Comparison of ENCODE assay signal across 8 mouse cellular contexts in genomic region chr3:35753825-35754767, GRCm38 (mm10). TPM values are rescaled to one million over a fixed set of nuclear protein-coding genes. Genes with fewer than 3 reads are reported as not detected.
DNase-seq lines count a peak whose midpoint lies in the region; ATAC-seq and TF ChIP-seq lines count a peak whose summit lies in the region.

TSS of gene Atp11b (plus strand) at chr3:35754106.

- peaks cover 3% of the 10 kb centered on the region for H3K4me1 ChIP-seq in bone marrow, adult 2 months (ENCODE audit: control insufficient read depth, insufficient read depth, low read length)
- no peaks in the 10 kb centered on the region for H3K4me1 ChIP-seq in embryonic facial prominence, embryonic 15.5 days
- no peaks in the 10 kb centered on the region; the same call in 1 of the 2 replicates for H3K4me1 ChIP-seq in kidney, embryonic 14.5 days (ENCODE audit: control insufficient read depth, insufficient read depth, low read length)
- H3K4me1 ChIP-seq in liver, adult 2 months (ENCODE audit: control insufficient read depth, insufficient read depth, low read length), result peaks cover 7% of the 10 kb centered on the region

- no peaks in the 10 kb centered on the region for H3K9me3 ChIP-seq in embryonic facial prominence, embryonic 15.5 days (replicated peaks)
- no peaks in the 10 kb centered on the region for H3K9me3 ChIP-seq in kidney, embryonic 14.5 days (ENCODE audit: control insufficient read depth, low read length)

- ATAC-seq in embryonic facial prominence, embryonic 15.5 days (ENCODE audit: insufficient number of reproducible peaks, low FRiP score, low TSS enrichment, low read depth), result peak; percentile 96
- ATAC-seq in kidney, embryonic 14.5 days (ENCODE audit: low FRiP score, low TSS enrichment), result peak; percentile 96

- H3K4me2 ChIP-seq in embryonic facial prominence, embryonic 15.5 days (replicated peaks), result peak within 1 kb of the TSS; percentile 48
- H3K4me2 ChIP-seq in kidney, embryonic 14.5 days (replicated peaks; ENCODE audit: low read depth, low read length), result peak within 1 kb of the TSS; percentile 56
- peak within 1 kb of the TSS; percentile 83 for H3K4me2 ChIP-seq in myocyte (ENCODE audit: low read depth)

- TF ChIP-seq POLR2A in bone marrow, adult 2 months (IDR thresholded peaks at IDR 0.05; ENCODE audit: borderline replicate concordance, control insufficient read depth, low read depth, low read length), result peak; percentile 91
- peak; percentile 92 for TF ChIP-seq POLR2A in liver, adult 2 months (IDR thresholded peaks at IDR 0.05; ENCODE audit: extremely low read depth, insufficient read depth, low read length)
- peak; percentile 87 for TF ChIP-seq POLR2A in myocyte (IDR thresholded peaks at IDR 0.05; ENCODE audit: insufficient read length, low read depth)

- H3K27ac ChIP-seq in bone marrow, adult 2 months (ENCODE audit: control insufficient read depth, insufficient read depth, low read depth, low read length, poor library complexity), result peak within 1 kb of the TSS; percentile 99
- H3K27ac ChIP-seq in embryonic facial prominence, embryonic 15.5 days (replicated peaks), result peak within 1 kb of the TSS; percentile 93
- H3K27ac ChIP-seq in kidney, embryonic 14.5 days (ENCODE audit: low read depth, low read length), result peak within 1 kb of the TSS; percentile 94
- H3K27ac ChIP-seq in liver, adult 2 months (replicated peaks; ENCODE audit: insufficient read depth, low read depth, low read length), result peak within 1 kb of the TSS; percentile 86

- no peaks in the 10 kb centered on the region for H3K27me3 ChIP-seq in embryonic facial prominence, embryonic 15.5 days
- H3K27me3 ChIP-seq in kidney, embryonic 14.5 days (ENCODE audit: control insufficient read depth, insufficient read depth, low read length), result no peaks in the 10 kb centered on the region
- H3K27me3 ChIP-seq in liver, adult 2 months (ENCODE audit: control insufficient read depth, insufficient read depth, low read length), result no peaks in the 10 kb centered on the region
- H3K27me3 ChIP-seq in myocyte (ENCODE audit: control insufficient read depth, insufficient read depth, insufficient read length), result no peaks in the 10 kb centered on the region
- no peaks in the 10 kb centered on the region for H3K27me3 ChIP-seq in splenic B cell, adult 2 months (ENCODE audit: control insufficient read depth, insufficient read depth, low read length, poor library complexity, severe bottlenecking)

- TF ChIP-seq CTCF in bone marrow, adult 2 months (IDR thresholded peaks at IDR 0.05; ENCODE audit: control insufficient read depth, insufficient read depth, low read length), result no peak
- TF ChIP-seq CTCF in liver, adult 2 months (IDR thresholded peaks at IDR 0.05; ENCODE audit: low read depth, low read length), result no peak

- peak within 1 kb of the TSS; percentile 74 for H3K4me3 ChIP-seq in bone marrow, adult 2 months (replicated peaks; ENCODE audit: control insufficient read depth, low read depth, low read length)
- H3K4me3 ChIP-seq in embryonic facial prominence, embryonic 15.5 days (replicated peaks), result peak within 1 kb of the TSS; percentile 94
- H3K4me3 ChIP-seq in kidney, embryonic 14.5 days (ENCODE audit: low read length), result peak within 1 kb of the TSS; percentile 87
- peak within 1 kb of the TSS; percentile 84 for H3K4me3 ChIP-seq in liver, adult 2 months (ENCODE audit: insufficient read depth, low read depth, low read length)
- H3K4me3 ChIP-seq in myocyte, result peak within 1 kb of the TSS; percentile 51

- H3K36me3 ChIP-seq in embryonic facial prominence, embryonic 15.5 days, result no peaks in the 10 kb centered on the region
- H3K36me3 ChIP-seq in kidney, embryonic 14.5 days (ENCODE audit: control insufficient read depth, insufficient read depth, low read length), result no peaks in the 10 kb centered on the region
- no peaks in the 10 kb centered on the region for H3K36me3 ChIP-seq in liver, adult 2 months (ENCODE audit: control insufficient read depth, insufficient read depth, low read length)
- no peaks in the 10 kb centered on the region for H3K36me3 ChIP-seq in myocyte (ENCODE audit: control insufficient read depth, insufficient read depth)
- H3K36me3 ChIP-seq in splenic B cell, adult 2 months (ENCODE audit: control insufficient read depth, insufficient read depth, low read length, poor library complexity, severe bottlenecking), result no peaks in the 10 kb centered on the region

- H3K79me2 ChIP-seq in liver, adult 2 months (ENCODE audit: control insufficient read depth, insufficient read depth, low read length), result peaks cover 9% of the 10 kb centered on the region; the same call in 1 of the 2 replicates
- peaks cover 30% of the 10 kb centered on the region for H3K79me2 ChIP-seq in myocyte (ENCODE audit: control insufficient read depth, insufficient read depth)

- peak within 1 kb of the TSS; percentile 91 for H3K9ac ChIP-seq in embryonic facial prominence, embryonic 15.5 days
- peak within 1 kb of the TSS; percentile 85 for H3K9ac ChIP-seq in kidney, embryonic 14.5 days (ENCODE audit: low read depth, low read length)
- peak within 1 kb of the TSS; percentile 95 for H3K9ac ChIP-seq in liver, adult 2 months (ENCODE audit: low read depth, low read length)

- WGBS in bone marrow, adult 2 months, result under 1% methylated on average over 95 of the region's 114 CpGs
- WGBS in embryonic facial prominence, embryonic 15.5 days, result 4% methylated on average over 85 of the region's 114 CpGs
- 1% methylated on average over 88 of the region's 114 CpGs for WGBS in kidney, embryonic 14.5 days
- 1% methylated on average over 109 of the region's 114 CpGs for WGBS in liver, adult 2 months

- peak; percentile 95 for DNase-seq in A20 (ENCODE audit: low read depth, low spot score)
- DNase-seq in heart, adult 9 months (ENCODE audit: low spot score in 2 of 2), result peak; percentile 61 to 66
- peak; percentile 72 for DNase-seq in liver, adult 2 months (ENCODE audit: extremely low read depth, low read depth, low spot score)
- peak; percentile 94 for DNase-seq in splenic B cell, adult 2 months (ENCODE audit: low read depth, low spot score)

- H3ac ChIP-seq in myocyte (ENCODE audit: control insufficient read depth, insufficient read length), result peak within 1 kb of the TSS; percentile 28

TF ChIP-seq in myocyte, 11 proteins besides CTCF, POLR2A, EP300 and RAD21:
- no peak for TF ChIP-seq USF1 (IDR thresholded peaks at IDR 0.05; ENCODE audit: low read depth)
- TF ChIP-seq CEBPB (IDR thresholded peaks at IDR 0.05; ENCODE audit: insufficient read depth, poor library complexity, severe bottlenecking), result no peak
- no peak for TF ChIP-seq TCF3 (IDR thresholded peaks at IDR 0.05; ENCODE audit: insufficient read length, low read depth)
- TF ChIP-seq REST (IDR thresholded peaks at IDR 0.05; ENCODE audit: insufficient read depth, insufficient read length), result no peak
- TF ChIP-seq MYOG (IDR thresholded peaks at IDR 0.05; ENCODE audit: control insufficient read depth in 1 of 3, insufficient read depth in 1 of 3, insufficient read length in 2 of 3, low read depth in 2 of 3), result peak in 2 of 3 experiments; percentile 38 to 63
- peak in 2 of 3 experiments; percentile 45 to 63 for TF ChIP-seq MYOD1 (IDR thresholded peaks at IDR 0.05; ENCODE audit: control insufficient read depth in 1 of 3, insufficient read length in 2 of 3, low read depth in 2 of 3)
- no peak for TF ChIP-seq TCF12 (IDR thresholded peaks at IDR 0.05; ENCODE audit: insufficient read depth, poor library complexity, severe bottlenecking)
- peak; percentile 86 for TF ChIP-seq POLR2AphosphoS2 (IDR thresholded peaks at IDR 0.05; ENCODE audit: insufficient read length, low read depth)
- TF ChIP-seq MAX (IDR thresholded peaks at IDR 0.05; ENCODE audit: low read depth), result no peak
- TF ChIP-seq SRF (IDR thresholded peaks at IDR 0.05; ENCODE audit: control insufficient read depth, insufficient read length, low read depth), result no peak
- TF ChIP-seq E2F4 (IDR thresholded peaks at IDR 0.05; ENCODE audit: insufficient read depth), result no peak
TF ChIP-seq in myocyte: peak in this region for 3.

RNA-seq across cellular contexts. Expression of gene Atp11b, which starts in this region (rescaled TPM):
- 10.3 and 15.9 TPM in 2 replicates for polyA plus RNA-seq in bone marrow, adult 2 months (2011; ENCODE audit: insufficient read depth, insufficient read length, low replicate concordance, missing spikeins)
- 36.4 and 36.8 TPM in 2 replicates for polyA plus RNA-seq in embryonic facial prominence, embryonic 15.5 days (2015; fragmentation: Nextera tagmentation; extraction: Ambion mirVana)
- 20.4 and 39.7 TPM in 2 replicates for polyA plus RNA-seq in kidney, embryonic 14.5 days (2014; fragmentation: Nextera tagmentation; extraction: Ambion mirVana)
- 34.0 and 38.9 TPM in 2 replicates for total RNA-seq in liver, adult 2 months (2014; rRNA removed)
- 8.2 and 9.7 TPM in 2 replicates for polyA plus RNA-seq in liver, adult 2 months (2012; rRNA removed)
- polyA plus RNA-seq in myocyte (2012; fragmentation: generic; extraction: Trizol), result 5.6 TPM

Comparison
In these comparisons a context has a peak if more than half of its experiments do, and no peak if none do; other contexts are left out.
1. Peak in every context shown above with its lines: DNase-seq, ATAC-seq, H3K4me3 ChIP-seq and H3K27ac ChIP-seq.